Mouse (Mus musculus) limb, embryonic 14.5 days (tissue): ENCODE measurements around the gene Rbfox1. TPM values are rescaled to one million over a fixed set of nuclear protein-coding genes. Genes with fewer than 3 reads are reported as not detected.

Experiments
- ATAC-seq: fragments of 200-750 bp; cut with Nextera tagmentation; 2 replicates; pipeline ENCODE4 v1.8.0; 2017; ENCODE audit warnings: low read depth, moderate number of reproducible peaks, moderate TSS enrichment; ENCODE audit not compliant: low FRiP score
- DNase-seq: peaks from one replicate; pipeline ENCODE4 v3.0.0-alpha.2; 2015; ENCODE audit warnings: low spot score
- H3K27ac ChIP-seq: fragments of 300-500 bp; sonication (generic); replicated peaks from 2 replicates; pipeline ENCODE4 v1.5.1; 2014; ENCODE audit warnings: low read depth, mild to moderate bottlenecking, low read length, moderate library complexity, mixed read lengths
- H3K27me3 ChIP-seq: fragments of 300-500 bp; sonication (generic); 2 replicates; pipeline ENCODE4 v1.6.1; 2014; ENCODE audit warnings: low read length, mixed read lengths; ENCODE audit not compliant: control insufficient read depth, insufficient read depth
- H3K36me3 ChIP-seq: fragments of 300-500 bp; sonication (generic); 2 replicates; pipeline ENCODE4 v1.6.1; 2014; ENCODE audit warnings: mild to moderate bottlenecking, low read length, moderate library complexity, mixed read lengths; ENCODE audit not compliant: control insufficient read depth, insufficient read depth
- H3K4me1 ChIP-seq: fragments of 300-500 bp; sonication (generic); 2 replicates; pipeline ENCODE4 v1.6.1; 2014; ENCODE audit warnings: antibody characterized with exemption, low read length, mixed read lengths; ENCODE audit not compliant: control insufficient read depth, insufficient read depth
- H3K4me2 ChIP-seq: fragments of 300-500 bp; sonication (generic); replicated peaks from 2 replicates; pipeline ENCODE4 v1.6.1; 2014; ENCODE audit warnings: low read depth, mild to moderate bottlenecking, low read length, moderate library complexity; ENCODE audit not compliant: severe bottlenecking
- H3K4me3 ChIP-seq: fragments of 300-500 bp; sonication (generic); replicated peaks from 2 replicates; pipeline ENCODE4 v1.5.1; 2014; ENCODE audit warnings: low read length
- H3K9ac ChIP-seq: fragments of 300-500 bp; sonication (generic); 2 replicates; pipeline ENCODE4 v1.6.1; 2014; ENCODE audit warnings: mild to moderate bottlenecking, low read depth, low read length, moderate library complexity; ENCODE audit not compliant: severe bottlenecking
- H3K9me3 ChIP-seq: fragments of 300-500 bp; sonication (generic); 2 replicates; pipeline ENCODE4 v1.6.1; 2016; ENCODE audit warnings: low read length; ENCODE audit not compliant: control insufficient read depth
- POLR2A ChIP-seq: fragments of 200-500 bp; IDR thresholded peaks from 2 replicates; pipeline ENCODE4 v1.8.0; 2012; ENCODE audit warnings: inconsistent platforms, mild to moderate bottlenecking, moderate library complexity, borderline replicate concordance; ENCODE audit not compliant: insufficient read depth, insufficient read length; ENCODE audit errors: extremely low read depth
- WGBS: fragments of 180-500 bp; shearing (Covaris S2); extraction: QIAGEN DNeasy Blood & Tissue Kit; methylation state at CpG from one replicate; pipeline ENCODE4 v1.1.7; 2014; 5-methylcytosine and 5-hydroxymethylcytosine counted together
- polyA plus RNA-seq, 2 experiments: library from polyadenylated mRNA; depleted of rRNA in 1 of 2; stranded (reverse) in 1 of 2; unstranded in 1 of 2; fragments of >200 nt; fragmentation: Nextera tagmentation in 1 of 2; extraction: Ambion mirVana in 1 of 2; gene quantifications; 2 replicates each; pipeline versions ENCODE4 v1.2.1 to v1.2.3; 2012 to 2014

Rbfox1 gene
- polyA plus RNA-seq, 2 experiments = 3.8 to 6.0 TPM

DNA sequence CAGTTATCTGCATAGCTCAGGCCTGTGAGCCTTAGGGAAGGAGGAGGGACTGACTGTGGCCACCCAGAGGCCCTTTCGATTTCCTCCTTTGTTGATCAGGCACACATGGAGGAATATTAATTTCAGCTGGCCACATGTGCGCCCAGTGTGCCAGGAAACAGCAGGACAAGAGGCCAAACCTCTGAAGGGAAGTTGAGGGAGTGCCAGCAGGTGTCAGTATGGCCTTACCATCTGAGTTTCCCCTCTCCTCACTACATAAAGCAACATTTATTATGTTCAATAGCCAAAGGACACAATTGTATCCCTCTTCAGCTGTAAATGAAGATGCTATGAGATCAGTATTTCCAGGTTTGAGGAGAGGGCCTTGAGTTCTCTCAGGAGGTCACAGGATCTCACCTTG, 13.2 kb downstream of the Rbfox1 start:
- Histone ChIP-seq H3K27ac (no peak overlapping the region), H3K4me3 (no peak overlapping the region), H3K4me2 (no peak overlapping the region), H3K27me3 (no peaks in the 10 kb centered on the region), H3K36me3 (no peaks in the 10 kb centered on the region), H3K9ac (no peak overlapping the region), H3K4me1 (no peaks in the 10 kb centered on the region), H3K9me3 (no peaks in the 10 kb centered on the region)
- ATAC-seq (no peak), DNase-seq (no peak)
- TF ChIP-seq POLR2A = no peak
- WGBS = 26% methylated on average over 2 of the region's 2 CpGs

GRCm38 (mm10) chr16:5910742-5911141, 25.6 kb downstream of the Rbfox1 start:
- no peak for TF ChIP-seq POLR2A
- no peak for ATAC-seq

GRCm38 (mm10) chr16:5911880-5912327, 26.7 kb downstream of the Rbfox1 start:
- Histone ChIP-seq H3K27me3 (no peaks in the 10 kb centered on the region), H3K9ac (no peak overlapping the region), H3K4me3 (no peak overlapping the region), H3K4me1 (no peaks in the 10 kb centered on the region), H3K36me3 (no peaks in the 10 kb centered on the region), H3K27ac (no peak overlapping the region), H3K9me3 (no peaks in the 10 kb centered on the region), H3K4me2 (no peak overlapping the region)
- ATAC-seq (no peak), DNase-seq (no peak)
- 33% methylated on average over 2 of the region's 2 CpGs for WGBS
- no peak for TF ChIP-seq POLR2A

More at GRCm38 (mm10) chr16:5910742-5911141, 25.6 kb downstream of the Rbfox1 start:
- Histone ChIP-seq H3K27me3 (no peaks in the 10 kb centered on the region), H3K36me3 (no peaks in the 10 kb centered on the region), H3K9me3 (no peaks in the 10 kb centered on the region), H3K4me2 (no peak overlapping the region), H3K4me3 (no peak overlapping the region), H3K27ac (no peak overlapping the region), H3K9ac (no peak overlapping the region), H3K4me1 (no peaks in the 10 kb centered on the region)
- WGBS = 75% methylated on average over 5 of the region's 5 CpGs
- DNase-seq = no peak

DNA sequence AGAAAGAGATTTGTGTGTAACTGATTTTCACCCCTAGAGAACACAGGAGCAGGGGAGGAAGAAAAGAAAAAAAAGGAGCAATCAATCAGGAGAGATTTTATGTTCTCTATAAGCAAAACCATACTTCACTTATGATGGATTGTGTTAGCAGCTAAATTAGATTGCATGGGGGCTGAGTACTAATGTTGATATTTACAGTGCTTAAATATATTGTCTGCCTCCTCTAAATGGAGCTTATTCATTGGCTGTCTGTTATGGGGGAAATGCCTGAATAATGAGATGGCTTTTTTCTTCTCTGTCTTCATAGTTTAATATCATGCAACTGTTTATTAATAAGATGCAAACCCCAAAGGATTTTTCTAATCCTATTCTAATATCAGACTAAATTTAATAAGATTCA, 32.8 kb downstream of the Rbfox1 start:
- Histone ChIP-seq H3K27me3 (no peaks in the 10 kb centered on the region), H3K4me2 (no peak overlapping the region), H3K4me1 (no peaks in the 10 kb centered on the region), H3K36me3 (no peaks in the 10 kb centered on the region), H3K4me3 (no peak overlapping the region), H3K9me3 (no peaks in the 10 kb centered on the region), H3K9ac (no peak overlapping the region), H3K27ac (no peak overlapping the region)
- TF ChIP-seq POLR2A = no peak
- ATAC-seq = no peak
- no peak for DNase-seq

- no peak overlapping the region for H3K4me3 ChIP-seq
- no peaks in the 10 kb centered on the region for H3K9me3 ChIP-seq
- no peak for TF ChIP-seq POLR2A
- H3K4me1 ChIP-seq = no peaks in the 10 kb centered on the region
- DNase-seq = no peak
- no peaks in the 10 kb centered on the region for H3K27me3 ChIP-seq
- H3K27ac ChIP-seq = no peak overlapping the region
- no peaks in the 10 kb centered on the region for H3K36me3 ChIP-seq
- no peak overlapping the region for H3K4me2 ChIP-seq
- ATAC-seq = no peak
- 25% methylated on average over 1 of the region's 1 CpGs for WGBS
- no peak overlapping the region for H3K9ac ChIP-seq
Observed at GRCm38 (mm10) chr16:5926986-5927385, 41.8 kb downstream of the Rbfox1 start.

- Histone ChIP-seq H3K4me2 (no peak overlapping the region), H3K36me3 (no peaks in the 10 kb centered on the region), H3K4me1 (no peaks in the 10 kb centered on the region), H3K27ac (no peak overlapping the region), H3K27me3 (no peaks in the 10 kb centered on the region), H3K9me3 (no peaks in the 10 kb centered on the region), H3K9ac (no peak overlapping the region), H3K4me3 (no peak overlapping the region)
- TF ChIP-seq POLR2A = no peak
- 20% methylated on average over 7 of the region's 7 CpGs for WGBS
- ATAC-seq = no peak
- peak; percentile 61 for DNase-seq
Observed at GRCm38 (mm10) chr16:5931680-5932079, 46.5 kb downstream of the Rbfox1 start.
